Mouse (Mus musculus) urinary bladder, adult 2 months (tissue): ENCODE measurements around the gene 1700057G04Rik. TPM values are rescaled to one million over a fixed set of nuclear protein-coding genes. Genes with fewer than 3 reads are reported as not detected.

Experiments used
- DNase-seq: peaks from one replicate; pipeline ENCODE4 v3.0.0; 2022; ENCODE audit warnings: low spot score
- polyA plus RNA-seq: library from polyadenylated mRNA; depleted of rRNA; stranded (reverse); fragments of >200 nt; gene quantifications from 2 replicates; pipeline ENCODE4 v1.2.3, GENCODE M21; 2012; rRNA removed

1700057G04Rik gene
- polyA plus RNA-seq, 1 experiment: not detected

- no peak for DNase-seq
Observed at GRCm38 (mm10) chr9:92385831-92386230, 76.7 kb downstream of the 1700057G04Rik start.

- DNase-seq: no peak
Observed at GRCm38 (mm10) chr9:92386871-92387270, 77.7 kb downstream of the 1700057G04Rik start.

DNA sequence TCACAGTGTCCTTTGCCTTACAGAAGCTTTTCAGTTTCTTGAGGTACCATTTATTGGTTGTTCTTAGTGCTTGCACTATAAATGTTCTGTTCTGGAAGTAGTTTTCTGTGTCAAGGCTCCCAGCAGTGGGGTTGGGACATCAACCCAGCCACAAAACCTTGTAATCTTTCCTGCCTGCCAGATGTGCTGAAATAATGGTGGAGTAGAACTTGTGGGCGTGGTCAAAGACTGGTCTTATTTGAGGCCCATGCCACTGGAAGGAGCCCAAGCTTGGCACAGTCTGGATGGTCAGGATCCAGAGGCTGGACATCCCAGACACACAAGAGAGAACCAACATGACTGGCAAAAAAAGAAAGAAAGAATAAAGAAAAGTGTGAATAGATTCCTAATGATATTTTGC is 78.2 kb downstream of the 1700057G04Rik start:
- DNase-seq: no peak

DNA sequence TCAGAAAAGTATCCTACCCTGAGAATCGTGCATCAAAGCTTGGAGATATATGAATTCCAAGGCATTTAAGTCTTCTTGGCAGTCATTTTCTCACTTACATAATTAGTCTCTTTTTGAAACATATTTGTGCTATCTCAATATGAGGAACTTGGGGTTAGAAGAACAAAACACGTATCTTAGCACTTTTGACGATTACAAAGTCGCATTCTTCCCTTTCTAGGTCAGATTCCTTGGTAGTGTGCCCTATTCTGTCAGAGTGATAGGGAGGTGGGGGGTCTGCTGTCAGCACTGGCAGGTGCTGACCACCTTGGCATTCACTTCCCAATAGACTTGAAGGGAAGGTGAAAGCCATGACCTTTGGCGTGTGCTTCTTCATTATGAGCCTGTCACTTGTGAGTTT is 93.5 kb downstream of the 1700057G04Rik start:
- DNase-seq: no peak

Other genes starting within 250 kb of the 1700057G04Rik start
- gene Plscr5, start 116.4 kb upstream of the 1700057G04Rik start, polyA plus RNA-seq: not detected in 2 replicates
- 7.6 and 9.5 TPM in 2 replicates for gene Plscr1, start 59.6 kb upstream of the 1700057G04Rik start, polyA plus RNA-seq
- 3.9 and 5.3 TPM in 2 replicates for gene Plscr2, start 33.8 kb upstream of the 1700057G04Rik start, polyA plus RNA-seq
- 32.9 and 33.5 TPM in 2 replicates for gene Plscr4, start 148.0 kb downstream of the 1700057G04Rik start, polyA plus RNA-seq
- gene Plod2, start 232.8 kb downstream of the 1700057G04Rik start, polyA plus RNA-seq: 36.3 and 37.6 TPM in 2 replicates